ENCODE assay signal across 8 mouse cellular contexts in the genomic region with DNA sequence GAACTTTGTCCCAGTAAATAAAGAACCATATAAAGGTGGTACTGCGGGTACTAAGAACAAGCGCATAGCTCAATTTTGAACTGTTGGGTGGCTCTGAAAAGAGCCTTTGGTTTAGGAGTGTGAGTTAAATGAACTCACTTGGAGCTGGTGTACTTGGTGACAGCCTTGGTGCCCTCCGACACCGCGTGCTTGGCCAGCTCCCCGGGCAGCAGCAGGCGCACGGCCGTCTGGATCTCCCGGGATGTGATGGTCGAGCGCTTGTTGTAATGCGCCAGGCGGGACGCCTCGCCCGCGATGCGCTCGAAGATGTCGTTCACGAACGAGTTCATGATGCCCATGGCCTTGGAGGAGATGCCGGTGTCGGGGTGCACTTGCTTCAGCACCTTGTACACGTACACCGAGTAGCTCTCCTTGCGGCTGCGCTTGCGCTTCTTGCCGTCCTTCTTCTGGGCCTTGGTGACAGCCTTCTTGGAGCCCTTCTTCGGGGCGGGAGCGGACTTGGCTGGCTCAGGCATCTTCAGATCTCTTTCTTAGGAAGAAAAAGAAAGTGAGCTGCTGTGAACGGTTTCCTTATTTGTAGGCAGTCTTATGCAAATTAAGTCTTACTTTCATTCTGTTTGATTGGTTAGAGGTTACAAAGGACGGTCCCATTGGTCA. TPM values are rescaled to one million over a fixed set of nuclear protein-coding genes. Genes with fewer than 3 reads are reported as not detected.
A peak's percentile ranks its signal among the peaks of the same experiment; 100 is the strongest.
DNase-seq lines count a peak whose midpoint lies in the region; ATAC-seq lines count a peak whose summit lies in the region.
"Not testable (repeated sequence)": the region's sequence is repeated elsewhere in the genome, so short reads cannot be mapped to it uniquely, and the experiment has no call there.

No protein-coding gene starts in this region.

- H3K27ac ChIP-seq in forebrain, embryonic 12.5 days: peak overlapping the region; percentile 99
- peak overlapping the region; percentile 97 for H3K27ac ChIP-seq in liver, embryonic 15.5 days (replicated peaks)
- H3K27ac ChIP-seq in neural tube, embryonic 11.5 days (ENCODE audit: low read depth, low read length): peak overlapping the region; percentile 97
- H3K27ac ChIP-seq in stomach, embryonic 16.5 days (ENCODE audit: low read length): peak overlapping the region; percentile 97

- peak overlapping the region; percentile 70 for H3K4me2 ChIP-seq in forebrain, embryonic 12.5 days
- H3K4me2 ChIP-seq in liver, embryonic 15.5 days: peak overlapping the region; percentile 74
- peak overlapping the region; percentile 83 for H3K4me2 ChIP-seq in neural tube, embryonic 11.5 days (ENCODE audit: low read depth)
- peak overlapping the region; percentile 85 for H3K4me2 ChIP-seq in stomach, embryonic 16.5 days (ENCODE audit: low read depth, low read length)

- intact Hi-C loops in heart, postnatal 10 days (cut with DNase I): loop anchor here (5.0 kb wide), 3 partner anchors 37 to 112 kb away; partner anchors contain the start of genes Hist1h1e, Hist1h1t, Hist1h2ac and Hist1h2bc

- peak overlapping the region; percentile 45 for H3K4me3 ChIP-seq in forebrain, embryonic 12.5 days (replicated peaks)
- H3K4me3 ChIP-seq in liver, embryonic 15.5 days (replicated peaks): peak overlapping the region; percentile 60
- peak overlapping the region; percentile 39 for H3K4me3 ChIP-seq in neural tube, embryonic 11.5 days (ENCODE audit: low read depth, low read length)
- peak overlapping the region; percentile 49 for H3K4me3 ChIP-seq in stomach, embryonic 16.5 days (replicated peaks; ENCODE audit: low read length)

- H3K9ac ChIP-seq in forebrain, embryonic 12.5 days: peak overlapping the region; percentile 75
- H3K9ac ChIP-seq in liver, embryonic 15.5 days: peak overlapping the region; percentile 78
- H3K9ac ChIP-seq in neural tube, embryonic 11.5 days (ENCODE audit: low read length): peak overlapping the region; percentile 80
- peak overlapping the region; percentile 71 for H3K9ac ChIP-seq in stomach, embryonic 16.5 days (ENCODE audit: low read length)

- peak; percentile 68 to 69 for DNase-seq in CD8-positive naive resting alpha-beta T cell, adult 2 months (ENCODE audit: low read depth in 2 of 2, low spot score in 2 of 2)
- peak; percentile 97 for DNase-seq in c-Kit-positive CD71-positive TER-119-positive erythroid progenitor cells, embryonic 14.5 days (ENCODE audit: low spot score)
- peak; percentile 82 to 85 for DNase-seq in heart, postnatal 10 days
- DNase-seq in kidney, postnatal 4 days: peak; percentile 71 to 77
- peak; percentile 77 for DNase-seq in neural tube, embryonic 11.5 days (ENCODE audit: low spot score)

- not testable (repeated sequence) for H3K36me3 ChIP-seq in forebrain, embryonic 12.5 days (replicated peaks); liver, embryonic 15.5 days (replicated peaks); neural tube, embryonic 11.5 days (ENCODE audit: control insufficient read depth, insufficient read depth, low read length); stomach, embryonic 16.5 days (ENCODE audit: control insufficient read depth, insufficient read depth, low read length)

- not testable (repeated sequence) for H3K9me3 ChIP-seq in forebrain, embryonic 12.5 days; liver, embryonic 15.5 days (replicated peaks); neural tube, embryonic 11.5 days (ENCODE audit: control insufficient read depth, low read length); stomach, embryonic 16.5 days (replicated peaks; ENCODE audit: control insufficient read depth, low read length)

- under 1% methylated on average over 24 of the region's 36 CpGs for WGBS in forebrain, embryonic 12.5 days
- WGBS in liver, embryonic 15.5 days (ENCODE audit: insufficient replicate concordance): under 1% methylated on average over 23 of the region's 36 CpGs
- WGBS in neural tube, embryonic 11.5 days: under 1% methylated on average over 20 of the region's 36 CpGs
- under 1% methylated on average over 28 of the region's 36 CpGs for WGBS in stomach, embryonic 16.5 days

- peaks cover 32% of the 10 kb centered on the region for H3K4me1 ChIP-seq in forebrain, embryonic 12.5 days
- H3K4me1 ChIP-seq in liver, embryonic 15.5 days (replicated peaks): peaks cover 55% of the 10 kb centered on the region
- H3K4me1 ChIP-seq in neural tube, embryonic 11.5 days (ENCODE audit: control insufficient read depth, insufficient read depth, low read length): peaks cover 24% of the 10 kb centered on the region
- H3K4me1 ChIP-seq in stomach, embryonic 16.5 days (ENCODE audit: control insufficient read depth, insufficient read depth, low read length): peaks cover 32% of the 10 kb centered on the region

- not testable (repeated sequence) for H3K27me3 ChIP-seq in forebrain, embryonic 12.5 days; liver, embryonic 15.5 days; neural tube, embryonic 11.5 days (ENCODE audit: control insufficient read depth, insufficient read depth, low read length); stomach, embryonic 16.5 days (ENCODE audit: control insufficient read depth, insufficient read depth, low read length)

- ATAC-seq in forebrain, embryonic 12.5 days (ENCODE audit: low FRiP score): peak; percentile 90
- peak; percentile 75 for ATAC-seq in liver, embryonic 15.5 days (ENCODE audit: insufficient read depth)
- peak; percentile 79 for ATAC-seq in neural tube, embryonic 11.5 days (ENCODE audit: insufficient read depth, low FRiP score, low TSS enrichment)
- peak; percentile 87 for ATAC-seq in stomach, embryonic 16.5 days (ENCODE audit: insufficient read depth, low FRiP score)

RNA-seq across cellular contexts. Expression of gene Hist1h4d, which starts 4.2 kb away (rescaled TPM):
- polyA plus RNA-seq in forebrain, embryonic 12.5 days (2016; fragmentation: Nextera tagmentation; extraction: Ambion mirVana): 137 and 142 TPM in 2 replicates
- total RNA-seq in heart, postnatal 10 days (2021): 100 to 1,000 TPM; 167 to 189 TPM
- polyA plus RNA-seq in liver, embryonic 15.5 days (2015; fragmentation: Nextera tagmentation; extraction: Ambion mirVana): 125 and 146 TPM in 2 replicates
- polyA plus RNA-seq in neural tube, embryonic 11.5 days (2014; fragmentation: Nextera tagmentation; extraction: Ambion mirVana): 89.4 and 91.9 TPM in 2 replicates
- polyA plus RNA-seq in stomach, embryonic 16.5 days (2015; fragmentation: Nextera tagmentation; extraction: Ambion mirVana): 60.7 and 86.3 TPM in 2 replicates

RNA-seq across cellular contexts. Expression of gene Hist1h3d, which starts 10.0 kb away (rescaled TPM):
- polyA plus RNA-seq in forebrain, embryonic 12.5 days (2016; fragmentation: Nextera tagmentation; extraction: Ambion mirVana): 5.8 and 6.6 TPM in 2 replicates
- 10 to 100 TPM; 26.2 to 30.6 TPM for total RNA-seq in heart, postnatal 10 days (2021)
- polyA plus RNA-seq in liver, embryonic 15.5 days (2015; fragmentation: Nextera tagmentation; extraction: Ambion mirVana): 6.0 and 7.4 TPM in 2 replicates
- 8.1 and 10.4 TPM in 2 replicates for polyA plus RNA-seq in neural tube, embryonic 11.5 days (2014; fragmentation: Nextera tagmentation; extraction: Ambion mirVana)
- polyA plus RNA-seq in stomach, embryonic 16.5 days (2015; fragmentation: Nextera tagmentation; extraction: Ambion mirVana): 6.3 and 6.5 TPM in 2 replicates

RNA-seq across cellular contexts. Expression of gene Hist1h2ad, which starts 11.4 kb away (rescaled TPM):
- 1.3 and 3.7 TPM in 2 replicates for polyA plus RNA-seq in forebrain, embryonic 12.5 days (2016; fragmentation: Nextera tagmentation; extraction: Ambion mirVana)
- total RNA-seq in heart, postnatal 10 days (2021): 10 to 100 TPM; 32.3 to 37.7 TPM
- polyA plus RNA-seq in liver, embryonic 15.5 days (2015; fragmentation: Nextera tagmentation; extraction: Ambion mirVana): 3.6 and 4.1 TPM in 2 replicates
- 0.90 and 4.0 TPM in 2 replicates for polyA plus RNA-seq in neural tube, embryonic 11.5 days (2014; fragmentation: Nextera tagmentation; extraction: Ambion mirVana)
- polyA plus RNA-seq in stomach, embryonic 16.5 days (2015; fragmentation: Nextera tagmentation; extraction: Ambion mirVana): 2.5 TPM in 2 replicates

RNA-seq across cellular contexts. Expression of gene Hist1h2bf, which starts 11.6 kb away (rescaled TPM):
- polyA plus RNA-seq in forebrain, embryonic 12.5 days (2016; fragmentation: Nextera tagmentation; extraction: Ambion mirVana): 7.2 and 9.5 TPM in 2 replicates
- 100 to 1,000 TPM; 116 to 129 TPM for total RNA-seq in heart, postnatal 10 days (2021)
- polyA plus RNA-seq in liver, embryonic 15.5 days (2015; fragmentation: Nextera tagmentation; extraction: Ambion mirVana): 4.0 and 6.7 TPM in 2 replicates
- polyA plus RNA-seq in neural tube, embryonic 11.5 days (2014; fragmentation: Nextera tagmentation; extraction: Ambion mirVana): 3.4 and 4.1 TPM in 2 replicates
- polyA plus RNA-seq in stomach, embryonic 16.5 days (2015; fragmentation: Nextera tagmentation; extraction: Ambion mirVana): 1.7 and 3.0 TPM in 2 replicates

RNA-seq across cellular contexts. Expression of gene Hist1h2bg, which starts 14.4 kb away (rescaled TPM):
- 8.9 and 11.4 TPM in 2 replicates for polyA plus RNA-seq in forebrain, embryonic 12.5 days (2016; fragmentation: Nextera tagmentation; extraction: Ambion mirVana)
- 100 to 1,000 TPM; 285 to 300 TPM for total RNA-seq in heart, postnatal 10 days (2021)
- polyA plus RNA-seq in liver, embryonic 15.5 days (2015; fragmentation: Nextera tagmentation; extraction: Ambion mirVana): 10.0 and 11.6 TPM in 2 replicates
- polyA plus RNA-seq in neural tube, embryonic 11.5 days (2014; fragmentation: Nextera tagmentation; extraction: Ambion mirVana): 6.9 and 10.2 TPM in 2 replicates
- polyA plus RNA-seq in stomach, embryonic 16.5 days (2015; fragmentation: Nextera tagmentation; extraction: Ambion mirVana): 16.8 and 17.5 TPM in 2 replicates

Comparison
In these comparisons a context has a peak if more than half of its experiments do, and no peak if none do; other contexts are left out.
1. Peak in every context shown above with its lines: DNase-seq, ATAC-seq, H3K4me3 ChIP-seq and H3K27ac ChIP-seq.